Mouse (Mus musculus) kidney, embryonic 15.5 days (tissue): ENCODE data around the gene Akap5. TPM values are rescaled to one million over a fixed set of nuclear protein-coding genes. Genes with fewer than 3 reads are reported as not detected.

Experiments used
- ATAC-seq: fragments of 200-750 bp; cut with Nextera tagmentation; replicated peaks from 2 replicates; pipeline ENCODE4 v1.8.0; 2017; ENCODE audit warnings: moderate TSS enrichment; ENCODE audit not compliant: low FRiP score
- H3K27ac ChIP-seq: fragments of 300-500 bp; sonication (generic); 2 replicates; pipeline ENCODE4 v1.5.1; 2015; ENCODE audit warnings: mild to moderate bottlenecking, inconsistent platforms
- H3K27me3 ChIP-seq: fragments of 300-500 bp; sonication (generic); 2 replicates; pipeline ENCODE4 v1.6.1; 2015; ENCODE audit warnings: inconsistent platforms
- H3K36me3 ChIP-seq: fragments of 300-500 bp; sonication (generic); 2 replicates; pipeline ENCODE4 v1.6.1; 2015; ENCODE audit warnings: inconsistent platforms
- H3K4me1 ChIP-seq: fragments of 300-500 bp; sonication (generic); 2 replicates; pipeline ENCODE4 v1.6.1; 2015; ENCODE audit warnings: inconsistent platforms
- H3K4me2 ChIP-seq: fragments of 300-500 bp; sonication (generic); 2 replicates; pipeline ENCODE4 v1.6.1; 2015; ENCODE audit warnings: moderate library complexity, mild to moderate bottlenecking, inconsistent platforms
- H3K4me3 ChIP-seq: fragments of 300-500 bp; sonication (generic); replicated peaks from 2 replicates; pipeline ENCODE4 v1.5.1; 2015; ENCODE audit warnings: mild to moderate bottlenecking, inconsistent platforms
- H3K9ac ChIP-seq: fragments of 300-500 bp; sonication (generic); 2 replicates; pipeline ENCODE4 v1.6.1; 2015; ENCODE audit warnings: mild to moderate bottlenecking, inconsistent platforms
- H3K9me3 ChIP-seq: fragments of 300-500 bp; sonication (generic); replicated peaks from 2 replicates; pipeline ENCODE4 v1.6.1; 2016; ENCODE audit warnings: inconsistent platforms
- WGBS: fragments of 180-500 bp; shearing (Covaris S2); methylation state at CpG from one replicate; pipeline ENCODE4 v1.1.7; 2015; ENCODE audit warnings: mixed read lengths; 5-methylcytosine and 5-hydroxymethylcytosine counted together
- polyA plus RNA-seq: library from polyadenylated mRNA; unstranded; fragments of >200 nt; fragmentation: Nextera tagmentation; extraction: Ambion mirVana; gene quantifications from 2 replicates; pipeline ENCODE4 v1.2.1, GENCODE M21; 2015

The Akap5 gene
- polyA plus RNA-seq, 1 experiment from 2014 or later: 1.6 TPM

DNA sequence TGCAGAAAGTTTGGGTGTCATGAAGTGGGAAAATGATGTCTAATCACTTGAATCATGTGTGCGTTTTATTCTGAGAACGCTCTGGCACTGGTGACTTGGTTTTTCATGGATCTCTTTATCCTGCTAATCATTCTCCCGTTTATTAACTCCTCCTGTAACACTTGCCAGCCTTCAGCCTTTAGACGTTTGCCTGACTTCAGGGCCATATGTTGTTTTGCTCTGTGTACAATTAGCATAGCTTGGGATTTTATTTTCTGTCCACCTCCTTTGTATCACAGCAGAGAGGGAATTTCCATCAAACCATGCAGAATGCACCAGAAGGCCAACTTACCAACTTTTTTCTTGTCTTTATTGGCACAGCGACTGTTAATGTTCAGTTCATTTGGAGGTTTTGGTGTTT, 26.9 kb upstream of the Akap5 start:
- no peak overlapping the region for H3K27ac ChIP-seq

GRCm38 (mm10) chr12:76299361-76299906, 25.3 kb upstream of the Akap5 start:
- no peak for ATAC-seq
- H3K4me2 ChIP-seq: no peak overlapping the region
- H3K4me1 ChIP-seq: 0 out of 2 replicates have a peak, but pooled peaks cover 4% of the 10 kb centered on the region
- H3K9ac ChIP-seq: no peak overlapping the region
- WGBS: 95% methylated on average over 9 of the region's 9 CpGs
- H3K9me3 ChIP-seq: no peaks in the 10 kb centered on the region
- peaks cover 86% of the 10 kb centered on the region for H3K36me3 ChIP-seq
- H3K27ac ChIP-seq: no peak overlapping the region
- no peak overlapping the region for H3K4me3 ChIP-seq
- no peaks in the 10 kb centered on the region for H3K27me3 ChIP-seq

More for the DNA sequence above, 26.9 kb upstream of the Akap5 start:
- Histone ChIP-seq H3K4me1 (no peaks in the 10 kb centered on the region), H3K9ac (no peak overlapping the region), H3K36me3 (peaks cover 88% of the 10 kb centered on the region), H3K4me3 (no peak overlapping the region), H3K4me2 (no peak overlapping the region), H3K9me3 (no peaks in the 10 kb centered on the region), H3K27me3 (no peaks in the 10 kb centered on the region)
- no peak for ATAC-seq
- WGBS: 85% methylated on average over 5 of the region's 5 CpGs

DNA sequence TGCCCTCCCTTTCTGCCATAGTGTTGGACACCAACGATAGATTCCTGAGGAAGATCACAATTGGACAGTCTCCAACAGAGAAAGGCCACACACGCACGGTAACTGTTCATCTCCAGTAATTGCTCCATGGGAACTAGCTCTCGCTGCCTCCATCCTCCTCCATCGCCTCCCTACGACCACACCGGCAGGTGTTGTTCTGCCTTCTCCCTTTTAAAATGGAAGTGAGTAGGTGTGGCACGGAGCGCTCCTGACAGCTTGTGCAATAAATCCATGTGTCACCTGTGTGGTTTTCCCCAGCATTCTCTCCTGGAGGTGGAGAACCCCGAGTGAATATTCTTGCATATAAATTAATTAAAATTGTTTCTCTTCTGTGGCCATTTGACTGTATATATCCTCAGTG, 24.3 kb upstream of the Akap5 start:
- no peak overlapping the region for H3K4me3 ChIP-seq
- WGBS: 90% methylated on average over 10 of the region's 10 CpGs
- H3K27ac ChIP-seq: no peak overlapping the region
- no peak for ATAC-seq
- H3K36me3 ChIP-seq: peaks cover 83% of the 10 kb centered on the region
- no peak overlapping the region for H3K4me2 ChIP-seq
- no peaks in the 10 kb centered on the region for H3K9me3 ChIP-seq
- no peaks in the 10 kb centered on the region for H3K27me3 ChIP-seq
- H3K4me1 ChIP-seq: peaks cover 7% of the 10 kb centered on the region; the same call in 1 of the 2 replicates
- no peak overlapping the region for H3K9ac ChIP-seq

- Histone ChIP-seq H3K4me2 (no peak overlapping the region), H3K4me3 (no peak overlapping the region), H3K9ac (no peak overlapping the region), H3K4me1 (peaks cover 27% of the 10 kb centered on the region), H3K9me3 (no peaks in the 10 kb centered on the region), H3K36me3 (peaks cover 66% of the 10 kb centered on the region), H3K27me3 (no peaks in the 10 kb centered on the region), H3K27ac (no peak overlapping the region)
- WGBS: 93% methylated on average over 11 of the region's 11 CpGs
- ATAC-seq: no peak
Measured at GRCm38 (mm10) chr12:76303474-76303873, 21.2 kb upstream of the Akap5 start.

GRCm38 (mm10) chr12:76304199-76304598, 20.5 kb upstream of the Akap5 start:
- no peak overlapping the region for H3K4me2 ChIP-seq
- no peak for ATAC-seq
- H3K4me3 ChIP-seq: no peak overlapping the region
- peaks cover 28% of the 10 kb centered on the region for H3K4me1 ChIP-seq
- H3K27me3 ChIP-seq: no peaks in the 10 kb centered on the region
- H3K9me3 ChIP-seq: no peaks in the 10 kb centered on the region
- no peak overlapping the region for H3K27ac ChIP-seq
- peaks cover 62% of the 10 kb centered on the region for H3K36me3 ChIP-seq
- H3K9ac ChIP-seq: no peak overlapping the region
- 60% methylated on average over 4 of the region's 4 CpGs for WGBS

DNA sequence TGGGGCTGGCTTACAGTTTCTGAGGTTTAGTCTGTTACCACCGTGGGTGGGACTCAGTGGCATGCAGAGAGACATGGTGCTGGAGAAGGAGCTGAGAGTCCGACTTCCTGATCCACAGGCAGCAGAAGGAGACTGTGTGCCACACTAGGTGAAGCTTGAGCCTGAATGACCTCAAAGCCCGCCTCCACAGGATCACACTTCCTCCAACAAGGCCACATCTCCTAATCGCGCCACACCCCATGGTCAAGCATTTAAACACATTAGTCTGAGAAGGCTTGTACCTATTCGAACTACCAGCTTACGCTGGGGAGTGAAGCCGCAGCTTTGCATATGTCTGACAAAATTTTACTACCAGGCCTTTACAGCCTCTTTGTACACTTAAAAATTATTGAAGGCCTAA, 19.6 kb upstream of the Akap5 start:
- Histone ChIP-seq H3K9ac (no peak overlapping the region), H3K36me3 (peaks cover 60% of the 10 kb centered on the region), H3K4me1 (peaks cover 31% of the 10 kb centered on the region), H3K4me2 (no peak overlapping the region), H3K9me3 (no peaks in the 10 kb centered on the region), H3K27ac (no peak overlapping the region), H3K27me3 (no peaks in the 10 kb centered on the region), H3K4me3 (no peak overlapping the region)
- ATAC-seq: no peak
- 86% methylated on average over 8 of the region's 8 CpGs for WGBS

GRCm38 (mm10) chr12:76306852-76307561, 17.7 kb upstream of the Akap5 start:
- peaks cover 60% of the 10 kb centered on the region for H3K36me3 ChIP-seq
- peak; percentile 44; the same call in 1 of the 2 replicates for ATAC-seq
- 60% methylated on average over 9 of the region's 9 CpGs for WGBS

DNA sequence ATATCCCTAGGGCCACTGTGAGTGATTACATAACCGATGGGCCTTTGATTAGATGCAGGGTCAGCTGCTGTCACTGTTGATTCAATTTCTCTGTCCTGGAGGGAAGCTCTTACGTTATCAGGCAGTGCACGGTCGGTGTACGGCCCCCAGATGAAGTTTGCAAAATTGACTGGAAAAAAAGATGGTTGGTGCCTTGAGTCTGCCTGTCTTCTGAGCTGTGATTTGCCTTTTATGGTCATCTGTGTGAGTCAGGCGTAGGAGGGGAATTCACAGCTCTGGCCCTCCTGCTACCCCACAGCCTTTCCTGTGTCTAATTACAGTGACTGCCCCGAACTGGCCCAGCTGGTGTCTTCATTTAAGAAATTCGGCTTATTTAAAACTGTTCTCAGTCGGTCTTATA, 16.7 kb upstream of the Akap5 start:
- peak; percentile 84 for ATAC-seq
- H3K36me3 ChIP-seq: peaks cover 65% of the 10 kb centered on the region
- 11% methylated on average over 9 of the region's 9 CpGs for WGBS

More at GRCm38 (mm10) chr12:76306852-76307561, 17.7 kb upstream of the Akap5 start:
- Histone ChIP-seq H3K27me3 (no peaks in the 10 kb centered on the region), H3K4me3 (no peak overlapping the region), H3K9ac (no peak overlapping the region), H3K9me3 (no peaks in the 10 kb centered on the region), H3K4me2 (no peak overlapping the region), H3K27ac (peak overlapping the region; percentile 86), H3K4me1 (peaks cover 38% of the 10 kb centered on the region)

DNA sequence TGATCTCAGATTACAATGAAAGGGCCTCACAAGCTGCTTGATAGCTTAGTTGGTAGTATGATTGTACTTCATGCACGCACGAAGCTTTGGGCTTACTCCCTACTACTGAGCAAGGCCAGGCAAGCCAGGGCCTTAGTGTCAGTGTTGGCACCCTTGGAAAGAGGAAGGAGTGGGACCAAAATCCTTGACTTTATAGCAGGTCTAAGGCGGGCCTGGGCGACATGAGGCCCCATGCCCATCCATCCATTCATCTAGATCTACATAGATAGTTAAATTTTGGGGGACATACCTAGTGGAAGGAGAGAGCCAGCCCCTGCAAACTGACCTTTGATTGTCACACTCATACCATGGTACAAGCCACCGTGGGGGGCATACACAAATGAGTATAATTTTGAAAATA, 16.3 kb upstream of the Akap5 start:
- H3K4me3 ChIP-seq: no peak overlapping the region
- peaks cover 38% of the 10 kb centered on the region for H3K4me1 ChIP-seq
- peak overlapping the region; percentile 86 for H3K27ac ChIP-seq
- no peaks in the 10 kb centered on the region for H3K9me3 ChIP-seq
- H3K4me2 ChIP-seq: no peak overlapping the region
- WGBS: 59% methylated on average over 5 of the region's 5 CpGs
- ATAC-seq: no peak
- no peak overlapping the region for H3K9ac ChIP-seq
- no peaks in the 10 kb centered on the region for H3K27me3 ChIP-seq
- peaks cover 65% of the 10 kb centered on the region for H3K36me3 ChIP-seq

More for the DNA sequence above, 16.7 kb upstream of the Akap5 start:
- peaks cover 38% of the 10 kb centered on the region for H3K4me1 ChIP-seq
- H3K27ac ChIP-seq: peak overlapping the region; percentile 86
- H3K27me3 ChIP-seq: no peaks in the 10 kb centered on the region
- H3K4me2 ChIP-seq: no peak overlapping the region
- H3K4me3 ChIP-seq: no peak overlapping the region
- H3K9ac ChIP-seq: no peak overlapping the region
- H3K9me3 ChIP-seq: no peaks in the 10 kb centered on the region

DNA sequence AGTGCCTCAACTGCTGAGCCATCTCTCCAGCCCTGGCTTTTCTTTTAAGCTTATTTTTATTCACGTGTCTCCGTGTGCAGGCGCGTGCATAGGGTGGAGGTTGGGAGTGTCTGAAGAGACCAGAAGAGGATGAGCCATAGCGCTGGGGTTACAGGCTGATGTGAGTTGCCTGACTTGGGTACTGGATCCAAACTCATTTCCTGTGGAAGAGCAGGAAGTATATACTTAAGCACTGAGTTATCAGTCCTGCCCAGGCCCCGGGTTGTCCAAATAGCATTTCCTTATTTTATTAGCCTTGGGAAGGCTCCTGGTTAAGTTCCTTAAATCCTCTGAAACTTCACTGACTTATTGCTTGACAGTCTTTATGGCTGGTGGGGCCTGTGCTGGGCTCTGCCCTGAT, 14.7 kb upstream of the Akap5 start:
- Histone ChIP-seq H3K36me3 (peaks cover 68% of the 10 kb centered on the region), H3K9me3 (no peaks in the 10 kb centered on the region), H3K9ac (no peak overlapping the region), H3K4me3 (no peak overlapping the region), H3K27ac (no peak overlapping the region), H3K4me1 (peaks cover 33% of the 10 kb centered on the region), H3K4me2 (no peak overlapping the region), H3K27me3 (no peaks in the 10 kb centered on the region)
- no peak for ATAC-seq
- 72% methylated on average over 6 of the region's 6 CpGs for WGBS

DNA sequence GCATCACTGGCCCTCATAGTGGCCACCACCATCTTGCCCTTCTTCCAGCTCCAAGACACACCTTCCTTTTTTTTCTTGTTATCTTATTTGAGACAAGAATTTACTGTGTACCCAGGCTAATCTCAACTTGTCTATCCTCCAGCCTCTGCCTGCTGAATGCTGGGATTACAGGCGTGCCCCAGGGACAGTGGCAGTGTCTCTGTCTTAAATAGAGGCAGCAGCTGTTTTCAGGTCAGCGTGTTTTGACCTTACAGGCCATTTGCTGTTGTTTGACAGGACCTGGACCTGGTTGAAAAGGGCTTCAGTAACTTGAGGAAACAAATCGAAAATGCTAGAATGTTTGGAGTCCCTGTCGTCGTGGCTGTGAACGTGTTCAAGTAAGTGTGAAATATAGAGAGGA, 14.1 kb upstream of the Akap5 start:
- 46% methylated on average over 6 of the region's 6 CpGs for WGBS
- peak overlapping the region; percentile 27; the same call in 1 of the 2 replicates for H3K27ac ChIP-seq
- no peak overlapping the region for H3K4me2 ChIP-seq
- H3K4me1 ChIP-seq: peaks cover 31% of the 10 kb centered on the region
- H3K9me3 ChIP-seq: no peaks in the 10 kb centered on the region
- no peaks in the 10 kb centered on the region for H3K27me3 ChIP-seq
- no peak overlapping the region for H3K9ac ChIP-seq
- peaks cover 69% of the 10 kb centered on the region for H3K36me3 ChIP-seq
- ATAC-seq: no peak
- H3K4me3 ChIP-seq: no peak overlapping the region

DNA sequence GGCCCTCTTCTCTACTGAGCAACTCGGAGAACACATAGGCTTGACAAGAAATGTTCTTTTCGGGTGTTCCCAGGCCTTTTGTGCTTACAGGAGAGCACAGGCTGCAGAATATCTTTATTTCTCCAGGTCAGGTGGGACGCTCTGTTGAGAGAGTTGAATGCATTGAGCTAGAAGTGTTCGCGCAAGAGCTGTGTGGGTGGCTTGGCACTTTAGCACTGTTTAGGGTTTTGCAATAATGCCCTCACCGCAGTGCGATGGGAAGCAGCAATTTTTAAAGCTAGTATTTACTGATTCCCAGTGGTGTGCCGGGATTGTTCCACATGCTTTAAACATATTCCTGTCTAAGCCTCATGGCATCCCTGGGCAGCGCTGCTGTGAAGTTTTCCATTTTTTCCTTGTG, 13.5 kb upstream of the Akap5 start:
- H3K36me3 ChIP-seq: peaks cover 69% of the 10 kb centered on the region
- H3K4me2 ChIP-seq: no peak overlapping the region
- H3K4me1 ChIP-seq: peaks cover 31% of the 10 kb centered on the region
- no peaks in the 10 kb centered on the region for H3K9me3 ChIP-seq
- WGBS: 90% methylated on average over 9 of the region's 9 CpGs
- ATAC-seq: no peak
- H3K27ac ChIP-seq: no peak overlapping the region
- no peaks in the 10 kb centered on the region for H3K27me3 ChIP-seq
- H3K4me3 ChIP-seq: no peak overlapping the region
- no peak overlapping the region for H3K9ac ChIP-seq
